8 mouse cellular contexts compared by ENCODE assay signal in genomic region chr3:6865462-6866147, GRCm38 (mm10).
DNase-seq lines count a peak whose midpoint lies in the region; ATAC-seq lines count a peak whose summit lies in the region.

No protein-coding gene starts in this region.

- no peak overlapping the region for H3K9ac ChIP-seq in embryonic facial prominence, embryonic 14.5 days (ENCODE audit: low read depth, low read length)
- no peak overlapping the region for H3K9ac ChIP-seq in midbrain, embryonic 15.5 days

- H3K27me3 ChIP-seq in embryonic facial prominence, embryonic 14.5 days (replicated peaks; ENCODE audit: control insufficient read depth, insufficient read depth, low read length), result no peaks in the 10 kb centered on the region
- no peaks in the 10 kb centered on the region for H3K27me3 ChIP-seq in embryonic facial prominence, embryonic 10.5 days (replicated peaks; ENCODE audit: low read depth, poor library complexity, severe bottlenecking)
- no peaks in the 10 kb centered on the region for H3K27me3 ChIP-seq in midbrain, embryonic 15.5 days (replicated peaks)

- ATAC-seq in embryonic facial prominence, embryonic 14.5 days (ENCODE audit: low read depth), result no peak
- peak; percentile 85 for ATAC-seq in midbrain, embryonic 15.5 days (replicated peaks)

- H3K36me3 ChIP-seq in embryonic facial prominence, embryonic 14.5 days (ENCODE audit: control insufficient read depth, insufficient read depth, low read length), result no peaks in the 10 kb centered on the region
- no peaks in the 10 kb centered on the region for H3K36me3 ChIP-seq in embryonic facial prominence, embryonic 10.5 days (replicated peaks)
- no peaks in the 10 kb centered on the region for H3K36me3 ChIP-seq in midbrain, embryonic 15.5 days (replicated peaks)

- no peaks in the 10 kb centered on the region for H3K9me3 ChIP-seq in embryonic facial prominence, embryonic 14.5 days (ENCODE audit: control insufficient read depth, low read length)
- 0 out of 2 replicates have a peak, but pooled peaks cover 3% of the 10 kb centered on the region for H3K9me3 ChIP-seq in embryonic facial prominence, embryonic 10.5 days
- H3K9me3 ChIP-seq in midbrain, embryonic 15.5 days, result no peaks in the 10 kb centered on the region

- peak; percentile 66 for DNase-seq in embryonic facial prominence, embryonic 14.5 days (ENCODE audit: low spot score)
- DNase-seq in embryonic facial prominence, embryonic 10.5 days (ENCODE audit: low spot score), result no peak
- peak; percentile 74 for DNase-seq in brain, adult 2 months (ENCODE audit: low read depth, low spot score)
- DNase-seq in gonadal fat pad, adult 2 months (ENCODE audit: low read depth), result peak; percentile 83
- no peak for DNase-seq in urinary bladder, adult 18-20 months (ENCODE audit: low spot score in 2 of 2)
- DNase-seq in urinary bladder, postnatal 4 days (ENCODE audit: low spot score in 2 of 2), result no peak
- no peak for DNase-seq in kidney, adult 18-20 months

- no peak overlapping the region for H3K27ac ChIP-seq in embryonic facial prominence, embryonic 14.5 days (replicated peaks; ENCODE audit: low read depth, low read length)
- H3K27ac ChIP-seq in embryonic facial prominence, embryonic 10.5 days (replicated peaks), result no peak overlapping the region
- H3K27ac ChIP-seq in midbrain, embryonic 15.5 days, result no peak overlapping the region

- 48% methylated on average over 3 of the region's 3 CpGs for WGBS in embryonic facial prominence, embryonic 14.5 days
- WGBS in embryonic facial prominence, embryonic 10.5 days, result 78% methylated on average over 3 of the region's 3 CpGs
- 61% methylated on average over 3 of the region's 3 CpGs for WGBS in midbrain, embryonic 15.5 days

- no peaks in the 10 kb centered on the region for H3K4me1 ChIP-seq in embryonic facial prominence, embryonic 14.5 days (ENCODE audit: control insufficient read depth, insufficient read depth, low read length)
- H3K4me1 ChIP-seq in embryonic facial prominence, embryonic 10.5 days, result no peaks in the 10 kb centered on the region
- H3K4me1 ChIP-seq in midbrain, embryonic 15.5 days, result no peaks in the 10 kb centered on the region

- no peak overlapping the region for H3K4me2 ChIP-seq in embryonic facial prominence, embryonic 14.5 days (ENCODE audit: low read depth, low read length)
- H3K4me2 ChIP-seq in midbrain, embryonic 15.5 days, result no peak overlapping the region

- no peak overlapping the region for H3K4me3 ChIP-seq in embryonic facial prominence, embryonic 14.5 days (ENCODE audit: low read depth, low read length)
- H3K4me3 ChIP-seq in embryonic facial prominence, embryonic 10.5 days, result no peak overlapping the region
- H3K4me3 ChIP-seq in midbrain, embryonic 15.5 days, result no peak overlapping the region

Comparison
In these comparisons a context has a peak if more than half of its experiments do, and no peak if none do; other contexts are left out.
1. DNase-seq: peak in embryonic facial prominence, embryonic 14.5 days (single experiment), brain, adult 2 months (single experiment) and gonadal fat pad, adult 2 months (single experiment); none in embryonic facial prominence, embryonic 10.5 days (single experiment), urinary bladder, adult 18-20 months (0 of 2), urinary bladder, postnatal 4 days (0 of 2) and kidney, adult 18-20 months (single experiment).